Mouse (Mus musculus): ENCODE measurements around the gene Zfand2a.

DNA sequence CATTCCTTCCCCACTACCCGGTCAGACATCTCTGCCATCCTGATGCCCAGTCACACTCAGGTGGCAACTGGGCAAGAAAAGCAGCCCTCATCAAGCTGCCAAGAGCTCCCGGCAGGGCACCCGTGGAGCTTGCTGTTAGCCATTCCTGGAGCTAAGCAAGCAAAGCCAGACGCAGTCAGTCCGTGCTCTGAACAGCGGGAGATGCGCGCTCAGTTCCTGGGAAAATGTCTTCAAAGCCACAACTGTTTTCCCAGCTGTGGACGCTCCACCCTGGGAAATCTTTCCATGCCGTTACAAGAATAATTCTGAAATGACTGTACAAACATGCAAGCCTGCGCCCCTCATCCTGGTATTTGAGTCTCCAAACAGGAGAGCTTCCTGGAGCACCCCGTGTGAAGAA lies 41.9 kb downstream of the Zfand2a start:
- TF ChIP-seq CEBPB (IDR thresholded peaks at IDR 0.05; ENCODE audit: insufficient read depth, poor library complexity, severe bottlenecking) (no peak), POLR2A (IDR thresholded peaks at IDR 0.05; ENCODE audit: insufficient read length, low read depth) (no peak)
